Mouse (Mus musculus): Measurements from ENCODE around the gene Rnf40.

DNA sequence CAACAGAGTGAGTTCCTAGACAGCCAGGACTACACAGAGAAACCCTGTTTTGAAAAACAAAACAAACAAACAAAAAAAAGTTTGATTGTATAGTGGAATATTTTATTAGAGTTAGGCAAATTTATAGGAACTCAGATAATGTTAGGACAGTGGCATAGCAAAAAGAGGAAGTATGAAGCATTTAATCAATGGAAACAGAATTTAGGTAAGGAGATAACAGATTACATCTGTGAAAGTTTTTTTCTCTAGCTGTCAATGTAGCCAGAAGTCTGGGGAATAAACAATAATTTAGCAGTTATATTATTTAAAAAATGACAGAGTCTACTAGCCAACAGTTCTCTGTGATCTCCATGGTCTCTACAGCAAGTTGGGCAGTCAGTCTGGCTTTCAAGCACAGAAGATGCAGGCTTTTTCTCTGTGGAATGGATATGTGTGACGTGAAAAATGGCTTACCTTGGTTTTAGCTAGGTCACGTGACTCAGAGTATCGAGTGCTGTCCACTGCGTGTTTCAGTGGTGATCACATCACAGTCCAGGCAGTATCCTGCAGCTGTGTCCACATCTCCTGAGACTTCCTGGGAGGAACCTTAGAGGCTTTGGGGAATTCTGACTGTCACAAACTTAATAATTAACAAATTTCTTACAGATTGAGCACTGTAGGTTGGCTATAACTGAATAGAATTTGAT is 60.1 kb downstream of the Rnf40 start:
- TF ChIP-seq CTCF (IDR thresholded peaks at IDR 0.05; ENCODE audit: control insufficient read depth, insufficient read depth, low read length) (no peak), POLR2A (IDR thresholded peaks at IDR 0.05; ENCODE audit: borderline replicate concordance, control insufficient read depth, low read depth, low read length) (no peak)
